Mouse (Mus musculus): ENCODE results near the gene Slc25a3. TPM values are rescaled to one million over a fixed set of nuclear protein-coding genes. Genes with fewer than 3 reads are reported as not detected.
A peak's percentile ranks its signal among the peaks of the same experiment; 100 is the strongest.

Gene Slc25a3
- polyA plus RNA-seq, 1 experiment from 2014 or later, result 1,178 TPM

- WGBS, result 89% methylated on average over 7 of the region's 7 CpGs
- H3K9me3 ChIP-seq (ENCODE audit: control insufficient read depth), result no peaks in the 10 kb centered on the region
Observed at GRCm38 (mm10) chr10:91135302-91135972, 11.6 kb upstream of the Slc25a3 start.

GRCm38 (mm10) chr10:91131565-91131964 is 7.7 kb upstream of the Slc25a3 start:
- no peak overlapping the region for H3K9ac ChIP-seq (ENCODE audit: low read depth, low read length)
- 73% methylated on average over 1 of the region's 1 CpGs for WGBS
- H3K27ac ChIP-seq (ENCODE audit: low read depth, low read length), result no peak overlapping the region
- no peak overlapping the region for H3K4me3 ChIP-seq (ENCODE audit: low read depth, low read length)
- no peaks in the 10 kb centered on the region for H3K9me3 ChIP-seq (ENCODE audit: control insufficient read depth)
- no peak for TF ChIP-seq CTCF (IDR thresholded peaks at IDR 0.05; ENCODE audit: low read depth)
- no peaks in the 10 kb centered on the region for H3K27me3 ChIP-seq (replicated peaks; ENCODE audit: control insufficient read depth, insufficient read depth, low read length)
- peak; percentile 81 for ATAC-seq
- H3K4me1 ChIP-seq (replicated peaks; ENCODE audit: control insufficient read depth, insufficient read depth, low read length), result no peaks in the 10 kb centered on the region
- H3K36me3 ChIP-seq (ENCODE audit: control insufficient read depth, insufficient read depth), result no peaks in the 10 kb centered on the region
- H3K4me2 ChIP-seq (replicated peaks; ENCODE audit: low read depth), result no peak overlapping the region

More at GRCm38 (mm10) chr10:91135302-91135972, 11.6 kb upstream of the Slc25a3 start:
- Histone ChIP-seq H3K27ac (ENCODE audit: low read depth, low read length) (no peak overlapping the region), H3K9ac (ENCODE audit: low read depth, low read length) (no peak overlapping the region), H3K4me2 (replicated peaks; ENCODE audit: low read depth) (no peak overlapping the region), H3K27me3 (replicated peaks; ENCODE audit: control insufficient read depth, insufficient read depth, low read length) (no peaks in the 10 kb centered on the region), H3K4me1 (replicated peaks; ENCODE audit: control insufficient read depth, insufficient read depth, low read length) (no peaks in the 10 kb centered on the region), H3K36me3 (ENCODE audit: control insufficient read depth, insufficient read depth) (no peaks in the 10 kb centered on the region), H3K4me3 (ENCODE audit: low read depth, low read length) (no peak overlapping the region)
- no peak for TF ChIP-seq CTCF (IDR thresholded peaks at IDR 0.05; ENCODE audit: low read depth)
- ATAC-seq, result no peak

- Histone ChIP-seq H3K27me3 (replicated peaks; ENCODE audit: control insufficient read depth, insufficient read depth, low read length) (no peaks in the 10 kb centered on the region), H3K4me3 (ENCODE audit: low read depth, low read length) (no peak overlapping the region), H3K4me1 (replicated peaks; ENCODE audit: control insufficient read depth, insufficient read depth, low read length) (no peaks in the 10 kb centered on the region), H3K4me2 (replicated peaks; ENCODE audit: low read depth) (no peak overlapping the region), H3K9ac (ENCODE audit: low read depth, low read length) (no peak overlapping the region), H3K9me3 (ENCODE audit: control insufficient read depth) (no peaks in the 10 kb centered on the region), H3K27ac (ENCODE audit: low read depth, low read length) (no peak overlapping the region), H3K36me3 (ENCODE audit: control insufficient read depth, insufficient read depth) (no peaks in the 10 kb centered on the region)
- no peak for ATAC-seq
- 96% methylated on average over 3 of the region's 3 CpGs for WGBS
- no peak for TF ChIP-seq CTCF (IDR thresholded peaks at IDR 0.05; ENCODE audit: low read depth)
Observed at GRCm38 (mm10) chr10:91130792-91131191, 6.9 kb upstream of the Slc25a3 start.

- Histone ChIP-seq H3K4me2 (replicated peaks; ENCODE audit: low read depth) (no peak overlapping the region), H3K9me3 (ENCODE audit: control insufficient read depth) (no peaks in the 10 kb centered on the region), H3K9ac (ENCODE audit: low read depth, low read length) (no peak overlapping the region), H3K27ac (ENCODE audit: low read depth, low read length) (no peak overlapping the region), H3K4me1 (replicated peaks; ENCODE audit: control insufficient read depth, insufficient read depth, low read length) (no peaks in the 10 kb centered on the region), H3K27me3 (replicated peaks; ENCODE audit: control insufficient read depth, insufficient read depth, low read length) (no peaks in the 10 kb centered on the region), H3K36me3 (ENCODE audit: control insufficient read depth, insufficient read depth) (no peaks in the 10 kb centered on the region), H3K4me3 (ENCODE audit: low read depth, low read length) (no peak overlapping the region)
- no peak for ATAC-seq
- 85% methylated on average over 1 of the region's 1 CpGs for WGBS
- TF ChIP-seq CTCF (IDR thresholded peaks at IDR 0.05; ENCODE audit: low read depth), result no peak
Observed at GRCm38 (mm10) chr10:91128551-91129160, 4.8 kb upstream of the Slc25a3 start.

GRCm38 (mm10) chr10:91127395-91127794 is 3.5 kb upstream of the Slc25a3 start:
- no peak for TF ChIP-seq CTCF (IDR thresholded peaks at IDR 0.05; ENCODE audit: low read depth)
- Histone ChIP-seq H3K4me3 (ENCODE audit: low read depth, low read length) (no peak overlapping the region), H3K9ac (ENCODE audit: low read depth, low read length) (no peak overlapping the region), H3K36me3 (ENCODE audit: control insufficient read depth, insufficient read depth) (no peaks in the 10 kb centered on the region), H3K27me3 (replicated peaks; ENCODE audit: control insufficient read depth, insufficient read depth, low read length) (no peaks in the 10 kb centered on the region), H3K27ac (ENCODE audit: low read depth, low read length) (peak overlapping the region; percentile 85), H3K4me2 (replicated peaks; ENCODE audit: low read depth) (no peak overlapping the region), H3K9me3 (ENCODE audit: control insufficient read depth) (no peaks in the 10 kb centered on the region), H3K4me1 (replicated peaks; ENCODE audit: control insufficient read depth, insufficient read depth, low read length) (no peaks in the 10 kb centered on the region)
- ATAC-seq, result peak; percentile 17; the same call in 1 of the 2 replicates
- 29% methylated on average over 2 of the region's 2 CpGs for WGBS

- no peak for ATAC-seq
- H3K27ac ChIP-seq (ENCODE audit: low read depth, low read length), result peak overlapping the region; percentile 60
- H3K4me2 ChIP-seq (replicated peaks; ENCODE audit: low read depth), result no peak overlapping the region
- H3K36me3 ChIP-seq (ENCODE audit: control insufficient read depth, insufficient read depth), result 0 out of 2 replicates have a peak, but pooled peaks cover 3% of the 10 kb centered on the region
- WGBS, result 55% methylated on average over 10 of the region's 10 CpGs
- H3K9ac ChIP-seq (ENCODE audit: low read depth, low read length), result no peak overlapping the region
- H3K4me1 ChIP-seq (replicated peaks; ENCODE audit: control insufficient read depth, insufficient read depth, low read length), result no peaks in the 10 kb centered on the region
- no peak for TF ChIP-seq CTCF (IDR thresholded peaks at IDR 0.05; ENCODE audit: low read depth)
- H3K9me3 ChIP-seq (ENCODE audit: control insufficient read depth), result no peaks in the 10 kb centered on the region
- no peaks in the 10 kb centered on the region for H3K27me3 ChIP-seq (replicated peaks; ENCODE audit: control insufficient read depth, insufficient read depth, low read length)
- no peak overlapping the region for H3K4me3 ChIP-seq (ENCODE audit: low read depth, low read length)
Observed at GRCm38 (mm10) chr10:91126618-91127355, 2.9 kb upstream of the Slc25a3 start.

Measured in intestine, postnatal 0 days (tissue).